Mouse (Mus musculus) embryonic facial prominence, embryonic 10.5 days (tissue): ENCODE results near the gene Lad1. TPM values are rescaled to one million over a fixed set of nuclear protein-coding genes. Genes with fewer than 3 reads are reported as not detected.

Experiments used
- DNase-seq: peaks from one replicate; pipeline ENCODE4 v3.0.0-alpha.2; 2017; ENCODE audit warnings: low spot score
- H3K27ac ChIP-seq: fragments of 300-500 bp; sonication (generic); replicated peaks from 2 replicates; pipeline ENCODE4 v1.5.1; 2016; ENCODE audit warnings: mild to moderate bottlenecking
- H3K27me3 ChIP-seq: fragments of 300-500 bp; sonication (generic); replicated peaks from 2 replicates; pipeline ENCODE4 v1.6.1; 2016; ENCODE audit warnings: low read depth, mild to moderate bottlenecking; ENCODE audit not compliant: poor library complexity, severe bottlenecking
- H3K36me3 ChIP-seq: fragments of 300-500 bp; sonication (generic); replicated peaks from 2 replicates; pipeline ENCODE4 v1.6.1; 2016; ENCODE audit warnings: mild to moderate bottlenecking, moderate library complexity
- H3K4me1 ChIP-seq: fragments of 300-500 bp; sonication (generic); 2 replicates; pipeline ENCODE4 v1.6.1; 2016
- H3K4me3 ChIP-seq: fragments of 300-500 bp; sonication (generic); 2 replicates; pipeline ENCODE4 v1.5.1; 2016; ENCODE audit warnings: mild to moderate bottlenecking, moderate library complexity
- H3K9me3 ChIP-seq: fragments of 300-500 bp; sonication (generic); 2 replicates; pipeline ENCODE4 v1.6.1; 2016; ENCODE audit warnings: mild to moderate bottlenecking
- WGBS: fragments of 180-500 bp; shearing (Covaris S2); methylation state at CpG from one replicate; pipeline ENCODE4 v1.1.7; 2016; 5-methylcytosine and 5-hydroxymethylcytosine counted together
- polyA plus RNA-seq: library from polyadenylated mRNA; unstranded; fragments of >200 nt; fragmentation: Nextera tagmentation; extraction: Ambion mirVana; gene quantifications from 2 replicates; pipeline ENCODE4 v1.2.1, GENCODE M21; 2016

Gene Lad1
- polyA plus RNA-seq, 1 experiment from 2014 or later = 7.5 TPM

DNA sequence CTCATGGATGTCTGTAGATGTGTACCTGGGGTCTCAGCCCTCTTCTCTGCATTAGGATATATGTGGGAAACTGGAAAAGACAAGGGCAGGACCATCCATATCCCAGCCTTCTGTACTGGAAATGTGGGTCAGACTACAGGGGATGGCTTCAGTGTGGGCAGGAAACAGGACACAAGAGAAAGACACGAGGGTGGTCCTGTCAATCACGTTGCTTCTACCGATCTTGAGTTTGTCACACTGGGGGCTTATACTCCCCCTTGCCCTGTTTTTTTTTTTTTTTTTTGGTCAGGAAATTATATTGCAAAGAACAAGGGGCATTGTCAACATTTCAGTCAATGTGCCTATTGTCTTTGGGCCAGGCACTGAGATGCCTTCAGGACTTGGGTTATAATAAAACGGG, 20.2 kb downstream of the Lad1 start:
- no peaks in the 10 kb centered on the region for H3K27me3 ChIP-seq
- WGBS = 54% methylated on average over 4 of the region's 4 CpGs
- no peak for DNase-seq
- H3K4me3 ChIP-seq = no peak overlapping the region
- H3K27ac ChIP-seq = no peak overlapping the region
- no peaks in the 10 kb centered on the region for H3K36me3 ChIP-seq
- H3K9me3 ChIP-seq = no peaks in the 10 kb centered on the region
- H3K4me1 ChIP-seq = peaks cover 40% of the 10 kb centered on the region

GRCm38 (mm10) chr1:135839065-135839464, 20.7 kb downstream of the Lad1 start:
- Histone ChIP-seq H3K9me3 (no peaks in the 10 kb centered on the region), H3K27me3 (no peaks in the 10 kb centered on the region), H3K4me3 (no peak overlapping the region), H3K36me3 (no peaks in the 10 kb centered on the region), H3K27ac (no peak overlapping the region), H3K4me1 (peaks cover 42% of the 10 kb centered on the region)
- DNase-seq = no peak
- WGBS = 88% methylated on average over 6 of the region's 6 CpGs

DNA sequence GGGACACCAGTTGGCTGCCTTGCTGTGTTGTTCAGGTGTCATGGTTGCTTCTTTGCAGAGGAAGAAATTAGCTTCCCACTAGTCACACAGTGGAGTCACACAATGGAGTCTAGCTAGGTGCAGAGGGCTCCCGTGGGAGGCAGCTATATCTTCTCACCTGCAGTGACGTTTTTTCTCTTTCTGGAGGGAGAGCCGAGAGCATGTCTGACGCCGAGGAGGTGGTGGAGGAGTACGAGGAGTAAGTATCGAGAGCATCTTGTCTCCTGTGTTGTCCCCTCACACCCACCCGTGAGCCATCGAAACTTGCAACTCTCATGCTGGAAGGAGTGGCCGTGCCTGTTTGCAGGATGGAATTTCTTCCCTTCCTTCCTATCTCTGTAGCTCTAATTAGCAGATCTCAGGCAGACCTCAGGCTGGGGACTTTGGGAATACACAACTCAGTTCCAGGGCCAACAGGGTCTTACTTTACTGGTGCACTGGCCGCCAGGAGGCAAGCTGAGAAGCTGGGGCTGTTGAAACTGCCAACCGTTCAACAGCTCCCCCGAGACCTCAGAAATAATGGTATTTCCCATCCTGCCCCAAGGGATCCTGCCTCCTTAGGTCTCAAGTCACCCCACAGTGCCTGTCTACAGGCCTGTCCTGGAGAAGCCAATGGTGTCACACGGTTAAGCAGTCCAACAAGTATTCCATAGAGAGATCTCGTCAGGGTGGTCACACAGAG, 22.4 kb downstream of the Lad1 start:
- no peak overlapping the region for H3K27ac ChIP-seq
- peaks cover 32% of the 10 kb centered on the region for H3K4me1 ChIP-seq
- WGBS = 68% methylated on average over 15 of the region's 15 CpGs
- no peaks in the 10 kb centered on the region for H3K36me3 ChIP-seq
- H3K27me3 ChIP-seq = no peaks in the 10 kb centered on the region
- no peak for DNase-seq
- no peak overlapping the region for H3K4me3 ChIP-seq
- H3K9me3 ChIP-seq = no peaks in the 10 kb centered on the region

GRCm38 (mm10) chr1:135843519-135844262, 25.3 kb downstream of the Lad1 start:
- no peaks in the 10 kb centered on the region for H3K9me3 ChIP-seq
- peaks cover 7% of the 10 kb centered on the region; the same call in 1 of the 2 replicates for H3K4me1 ChIP-seq
- 84% methylated on average over 10 of the region's 10 CpGs for WGBS
- H3K27ac ChIP-seq = peak overlapping the region; percentile 30
- no peaks in the 10 kb centered on the region for H3K27me3 ChIP-seq
- no peaks in the 10 kb centered on the region for H3K36me3 ChIP-seq
- H3K4me3 ChIP-seq = no peak overlapping the region
- DNase-seq = no peak

- Histone ChIP-seq H3K9me3 (no peaks in the 10 kb centered on the region), H3K27ac (peak overlapping the region; percentile 30; the same call in 1 of the 2 replicates), H3K36me3 (no peaks in the 10 kb centered on the region), H3K27me3 (no peaks in the 10 kb centered on the region), H3K4me3 (no peak overlapping the region), H3K4me1 (peaks cover 7% of the 10 kb centered on the region; the same call in 1 of the 2 replicates)
- DNase-seq = no peak
- WGBS = 81% methylated on average over 6 of the region's 6 CpGs
These were observed 26.1 kb downstream of the Lad1 start for GRCm38 (mm10) chr1:135844481-135844880.

- WGBS = 72% methylated on average over 5 of the region's 5 CpGs
- Histone ChIP-seq H3K9me3 (no peaks in the 10 kb centered on the region), H3K27me3 (no peaks in the 10 kb centered on the region), H3K4me1 (peaks cover 18% of the 10 kb centered on the region), H3K4me3 (no peak overlapping the region), H3K36me3 (no peaks in the 10 kb centered on the region), H3K27ac (no peak overlapping the region; the same call in 1 of the 2 replicates)
- no peak for DNase-seq
These were observed 28.2 kb downstream of the Lad1 start for GRCm38 (mm10) chr1:135846632-135847031.

- Histone ChIP-seq H3K27me3 (0 out of 2 replicates have a peak, but pooled peaks cover under 1% of the 10 kb centered on the region), H3K9me3 (no peaks in the 10 kb centered on the region), H3K27ac (no peak overlapping the region), H3K4me3 (no peak overlapping the region), H3K36me3 (no peaks in the 10 kb centered on the region), H3K4me1 (peaks cover 23% of the 10 kb centered on the region)
- DNase-seq = peak; percentile 59
- WGBS = 31% methylated on average over 6 of the region's 6 CpGs
These were observed 28.8 kb downstream of the Lad1 start for GRCm38 (mm10) chr1:135847139-135847562.

- Histone ChIP-seq H3K4me3 (no peak overlapping the region), H3K36me3 (no peaks in the 10 kb centered on the region), H3K27ac (no peak overlapping the region), H3K9me3 (no peaks in the 10 kb centered on the region), H3K27me3 (0 out of 2 replicates have a peak, but pooled peaks cover 3% of the 10 kb centered on the region), H3K4me1 (peaks cover 29% of the 10 kb centered on the region)
- 86% methylated on average over 17 of the region's 17 CpGs for WGBS
- no peak for DNase-seq
These were observed 29.4 kb downstream of the Lad1 start for GRCm38 (mm10) chr1:135847611-135848351.

DNA sequence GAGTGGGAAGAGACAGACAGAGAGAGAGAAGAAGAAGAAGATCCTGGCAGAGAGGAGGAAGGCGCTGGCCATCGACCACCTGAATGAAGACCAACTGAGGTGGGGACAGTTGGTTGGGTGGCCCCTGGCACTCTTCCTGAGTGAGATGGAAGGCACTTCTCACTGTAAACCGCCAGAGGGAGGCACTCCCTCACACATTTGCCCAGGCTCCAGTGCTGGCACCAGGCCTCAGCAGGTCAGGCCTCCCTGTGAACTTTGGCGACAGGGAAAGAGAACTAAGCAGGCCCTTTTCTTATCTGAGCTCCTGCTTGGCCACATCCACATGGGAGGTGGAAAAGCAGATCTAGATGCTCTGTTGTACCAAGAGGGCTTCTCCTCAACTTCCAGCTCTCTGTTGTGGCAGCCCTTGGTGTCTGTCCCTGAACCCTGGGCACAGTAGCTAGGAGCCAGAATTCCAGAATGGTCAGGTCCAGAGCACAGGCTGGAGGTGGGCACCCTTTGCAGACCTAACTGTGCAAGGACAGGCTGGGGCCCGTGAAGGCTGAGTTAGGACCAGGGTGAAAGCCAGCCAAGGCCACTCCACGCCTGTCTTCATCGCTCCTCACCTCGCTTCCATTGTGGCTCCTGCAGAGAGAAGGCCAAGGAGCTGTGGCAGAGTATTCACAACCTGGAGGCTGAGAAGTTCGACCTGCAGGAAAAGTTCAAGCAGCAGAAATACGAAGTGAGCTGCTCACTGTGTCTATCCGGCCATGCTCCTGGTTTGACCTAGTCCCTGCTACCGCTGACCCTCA, 32.5 kb downstream of the Lad1 start:
- peaks cover 22% of the 10 kb centered on the region for H3K4me1 ChIP-seq
- H3K27me3 ChIP-seq = 0 out of 2 replicates have a peak, but pooled peaks cover 3% of the 10 kb centered on the region
- no peaks in the 10 kb centered on the region for H3K36me3 ChIP-seq
- no peaks in the 10 kb centered on the region for H3K9me3 ChIP-seq
- H3K4me3 ChIP-seq = no peak overlapping the region
- H3K27ac ChIP-seq = peak overlapping the region; percentile 37
- WGBS = 69% methylated on average over 12 of the region's 12 CpGs
- DNase-seq = peak; percentile 32

GRCm38 (mm10) chr1:135852044-135852756, 33.8 kb downstream of the Lad1 start:
- Histone ChIP-seq H3K36me3 (no peaks in the 10 kb centered on the region), H3K4me3 (no peak overlapping the region), H3K27me3 (0 out of 2 replicates have a peak, but pooled peaks cover 3% of the 10 kb centered on the region), H3K4me1 (peaks cover 31% of the 10 kb centered on the region), H3K9me3 (no peaks in the 10 kb centered on the region), H3K27ac (peak overlapping the region; percentile 25)
- WGBS = 45% methylated on average over 13 of the region's 13 CpGs
- peak; percentile 21 for DNase-seq

- Histone ChIP-seq H3K9me3 (no peaks in the 10 kb centered on the region), H3K27me3 (0 out of 2 replicates have a peak, but pooled peaks cover 3% of the 10 kb centered on the region), H3K27ac (peak overlapping the region; percentile 25; the same call in 1 of the 2 replicates), H3K4me1 (peaks cover 33% of the 10 kb centered on the region), H3K4me3 (no peak overlapping the region), H3K36me3 (no peaks in the 10 kb centered on the region)
- WGBS = 86% methylated on average over 4 of the region's 4 CpGs
- no peak for DNase-seq
These were observed 34.8 kb downstream of the Lad1 start for GRCm38 (mm10) chr1:135853200-135853599.
